Mouse (Mus musculus): Measurements from ENCODE around the gene Gm38392. TPM values are rescaled to one million over a fixed set of nuclear protein-coding genes. Genes with fewer than 3 reads are reported as not detected.

Gm38392 gene
- polyA plus RNA-seq, 1 experiment from 2014 or later = 4.1 TPM

DNA sequence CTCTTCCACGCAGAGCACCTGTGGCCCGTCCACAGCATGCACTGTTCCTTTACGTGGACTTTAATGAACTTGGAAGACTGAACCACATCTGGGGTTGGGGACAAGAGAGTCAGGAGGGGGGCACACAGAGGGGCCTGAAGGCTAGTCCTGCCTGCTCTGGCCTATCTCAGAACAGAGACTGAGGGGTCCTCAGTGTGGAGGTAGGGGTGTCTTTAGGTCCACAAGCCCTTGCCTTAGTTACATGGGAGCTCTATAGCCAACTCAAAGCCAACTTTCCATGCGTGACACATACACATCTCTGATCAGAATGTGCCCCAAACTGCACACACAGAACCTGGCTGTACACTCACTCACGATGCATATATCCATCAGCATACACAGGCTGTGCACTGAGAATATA, 85.4 kb downstream of the Gm38392 start:
- WGBS = 12% methylated on average over 5 of the region's 5 CpGs
- Histone ChIP-seq H3K9ac (no peak overlapping the region), H3K4me3 (no peak overlapping the region), H3K36me3 (no peaks in the 10 kb centered on the region), H3K27me3 (peaks cover 97% of the 10 kb centered on the region), H3K9me3 (no peaks in the 10 kb centered on the region), H3K4me2 (no peak overlapping the region), H3K27ac (no peak overlapping the region), H3K4me1 (peaks cover 11% of the 10 kb centered on the region)
- ATAC-seq (ENCODE audit: insufficient number of reproducible peaks, low FRiP score, low TSS enrichment, low read depth) = no peak

- Histone ChIP-seq H3K36me3 (no peaks in the 10 kb centered on the region), H3K9ac (no peak overlapping the region), H3K27ac (no peak overlapping the region), H3K4me3 (peak overlapping the region; percentile 33), H3K4me1 (peaks cover 11% of the 10 kb centered on the region), H3K9me3 (no peaks in the 10 kb centered on the region), H3K27me3 (peaks cover 97% of the 10 kb centered on the region), H3K4me2 (peak overlapping the region; percentile 47)
- ATAC-seq (ENCODE audit: insufficient number of reproducible peaks, low FRiP score, low TSS enrichment, low read depth) = no peak
- WGBS = under 1% methylated on average over 36 of the region's 37 CpGs
Observed at GRCm38 (mm10) chr3:88200972-88201330, 86.1 kb downstream of the Gm38392 start.

GRCm38 (mm10) chr3:88200161-88200971, 86.6 kb downstream of the Gm38392 start:
- ATAC-seq (ENCODE audit: insufficient number of reproducible peaks, low FRiP score, low TSS enrichment, low read depth) = no peak
- 1% methylated on average over 61 of the region's 61 CpGs for WGBS
- H3K27me3 ChIP-seq = peaks cover 97% of the 10 kb centered on the region
- no peak overlapping the region for H3K27ac ChIP-seq
- peak overlapping the region; percentile 33 for H3K4me3 ChIP-seq
- no peak overlapping the region for H3K9ac ChIP-seq
- peak overlapping the region; percentile 47 for H3K4me2 ChIP-seq
- no peaks in the 10 kb centered on the region for H3K9me3 ChIP-seq
- H3K4me1 ChIP-seq = peaks cover 11% of the 10 kb centered on the region
- H3K36me3 ChIP-seq = no peaks in the 10 kb centered on the region

DNA sequence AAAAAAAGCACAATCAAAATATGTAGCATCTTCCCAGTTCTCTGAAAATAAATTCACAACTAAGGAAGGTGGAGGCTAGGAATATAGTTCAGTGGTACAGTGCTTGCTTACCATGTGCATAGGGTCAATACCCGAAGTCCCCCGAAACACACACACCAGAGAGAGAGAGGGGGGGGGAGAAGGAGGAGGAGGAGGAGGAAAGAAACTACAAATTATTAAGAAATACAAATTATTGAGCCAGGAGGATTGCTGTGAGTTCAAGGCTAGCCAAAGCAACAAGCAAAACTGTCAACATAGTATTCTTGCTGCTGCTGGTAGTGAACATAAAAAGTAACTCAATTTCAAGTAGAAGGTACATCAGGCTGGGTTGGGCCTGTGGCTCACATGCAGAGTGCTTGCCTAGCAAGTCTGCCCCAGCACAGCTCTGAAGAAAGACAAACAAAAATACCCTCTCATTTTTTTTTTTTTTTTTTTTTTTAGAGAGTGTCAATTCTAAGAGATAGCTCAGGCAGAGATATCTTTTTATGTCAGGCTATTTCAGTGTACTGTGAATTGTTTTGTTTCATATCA, 87.4 kb downstream of the Gm38392 start:
- peaks cover 11% of the 10 kb centered on the region for H3K4me1 ChIP-seq
- no peak overlapping the region for H3K4me3 ChIP-seq
- H3K27ac ChIP-seq = no peak overlapping the region
- 35% methylated on average over 2 of the region's 2 CpGs for WGBS
- H3K27me3 ChIP-seq = peaks cover 94% of the 10 kb centered on the region
- no peaks in the 10 kb centered on the region for H3K36me3 ChIP-seq
- H3K4me2 ChIP-seq = no peak overlapping the region
- no peak overlapping the region for H3K9ac ChIP-seq
- H3K9me3 ChIP-seq = no peaks in the 10 kb centered on the region
- ATAC-seq (ENCODE audit: insufficient number of reproducible peaks, low FRiP score, low TSS enrichment, low read depth) = no peak

- 5% methylated on average over 9 of the region's 9 CpGs for WGBS
- no peaks in the 10 kb centered on the region for H3K36me3 ChIP-seq
- H3K4me3 ChIP-seq = no peak overlapping the region
- H3K27me3 ChIP-seq = peaks cover 94% of the 10 kb centered on the region
- no peak overlapping the region for H3K9ac ChIP-seq
- ATAC-seq (ENCODE audit: insufficient number of reproducible peaks, low FRiP score, low TSS enrichment, low read depth) = no peak
- H3K4me2 ChIP-seq = no peak overlapping the region
- no peaks in the 10 kb centered on the region; the same call in 1 of the 2 replicates for H3K9me3 ChIP-seq
- peaks cover 11% of the 10 kb centered on the region for H3K4me1 ChIP-seq
- H3K27ac ChIP-seq = no peak overlapping the region
Observed at GRCm38 (mm10) chr3:88198505-88199020, 88.4 kb downstream of the Gm38392 start.

- no peak overlapping the region for H3K9ac ChIP-seq
- no peaks in the 10 kb centered on the region; the same call in 1 of the 2 replicates for H3K9me3 ChIP-seq
- 12% methylated on average over 10 of the region's 10 CpGs for WGBS
- no peak overlapping the region for H3K4me3 ChIP-seq
- no peaks in the 10 kb centered on the region for H3K36me3 ChIP-seq
- no peak for ATAC-seq (ENCODE audit: insufficient number of reproducible peaks, low FRiP score, low TSS enrichment, low read depth)
- no peak overlapping the region for H3K4me2 ChIP-seq
- peaks cover 94% of the 10 kb centered on the region for H3K27me3 ChIP-seq
- H3K27ac ChIP-seq = no peak overlapping the region
- H3K4me1 ChIP-seq = peaks cover 11% of the 10 kb centered on the region
Observed at GRCm38 (mm10) chr3:88197741-88198504, 89.1 kb downstream of the Gm38392 start.

Small RNA genes lying within 50 kb of the gene (microRNA-seq; reads per million reads assigned to microRNA genes)
- gene Gm25641 = not detected
- not detected for gene Mir3093
- not detected for gene Mir9-1

Other genes starting within 250 kb of the Gm38392 start
- 29.4 and 32.6 TPM in 2 replicates for gene Gpatch4, start 244.1 kb downstream of the Gm38392 start, polyA plus RNA-seq (2015; fragmentation: Nextera tagmentation; extraction: Ambion mirVana)
- 184 and 193 TPM in 2 replicates for gene Naxe, start 228.7 kb downstream of the Gm38392 start, polyA plus RNA-seq (2015; fragmentation: Nextera tagmentation; extraction: Ambion mirVana)
- not detected in 2 replicates for gene Ttc24, start 208.9 kb downstream of the Gm38392 start, polyA plus RNA-seq (2015; fragmentation: Nextera tagmentation; extraction: Ambion mirVana)
- 17.6 and 17.8 TPM in 2 replicates for gene Iqgap3, start 205.2 kb downstream of the Gm38392 start, polyA plus RNA-seq (2015; fragmentation: Nextera tagmentation; extraction: Ambion mirVana)
- gene Mef2d, start 144.8 kb downstream of the Gm38392 start, polyA plus RNA-seq (2015; fragmentation: Nextera tagmentation; extraction: Ambion mirVana) = 23.3 and 29.8 TPM in 2 replicates
- 24.1 and 25.6 TPM in 2 replicates for gene Rhbg, start 32.5 kb downstream of the Gm38392 start, polyA plus RNA-seq (2015; fragmentation: Nextera tagmentation; extraction: Ambion mirVana)
- gene Tsacc, start 9.8 kb upstream of the Gm38392 start, polyA plus RNA-seq (2015; fragmentation: Nextera tagmentation; extraction: Ambion mirVana) = 9.9 and 12.0 TPM in 2 replicates
- 440 and 451 TPM in 2 replicates for gene Cct3, start 9.9 kb upstream of the Gm38392 start, polyA plus RNA-seq (2015; fragmentation: Nextera tagmentation; extraction: Ambion mirVana)
- gene Glmp, start 37.8 kb upstream of the Gm38392 start, polyA plus RNA-seq (2015; fragmentation: Nextera tagmentation; extraction: Ambion mirVana) = 198 and 199 TPM in 2 replicates
- gene Tmem79, start 48.9 kb upstream of the Gm38392 start, polyA plus RNA-seq (2015; fragmentation: Nextera tagmentation; extraction: Ambion mirVana) = 36.0 and 37.2 TPM in 2 replicates
- 42.7 and 42.9 TPM in 2 replicates for gene Smg5, start 49.0 kb upstream of the Gm38392 start, polyA plus RNA-seq (2015; fragmentation: Nextera tagmentation; extraction: Ambion mirVana)
- 16.4 and 16.9 TPM in 2 replicates for gene Paqr6, start 77.4 kb upstream of the Gm38392 start, polyA plus RNA-seq (2015; fragmentation: Nextera tagmentation; extraction: Ambion mirVana)
- gene Bglap3, start 85.5 kb upstream of the Gm38392 start, polyA plus RNA-seq (2015; fragmentation: Nextera tagmentation; extraction: Ambion mirVana) = 34.8 and 39.9 TPM in 2 replicates
- 1.5 and 2.4 TPM in 2 replicates for gene Bglap2, start 91.5 kb upstream of the Gm38392 start, polyA plus RNA-seq (2015; fragmentation: Nextera tagmentation; extraction: Ambion mirVana)
- gene Bglap, start 97.3 kb upstream of the Gm38392 start, polyA plus RNA-seq (2015; fragmentation: Nextera tagmentation; extraction: Ambion mirVana) = 0.88 and 1.7 TPM in 2 replicates
- gene Pmf1, start 123.1 kb upstream of the Gm38392 start, polyA plus RNA-seq (2015; fragmentation: Nextera tagmentation; extraction: Ambion mirVana) = 94.9 and 106 TPM in 2 replicates
- 16.5 and 17.1 TPM in 2 replicates for gene Slc25a44, start 137.9 kb upstream of the Gm38392 start, polyA plus RNA-seq (2015; fragmentation: Nextera tagmentation; extraction: Ambion mirVana)
- gene Sema4a, start 174.0 kb upstream of the Gm38392 start, polyA plus RNA-seq (2015; fragmentation: Nextera tagmentation; extraction: Ambion mirVana) = 23.1 and 24.5 TPM in 2 replicates
- gene Lmna, start 222.7 kb upstream of the Gm38392 start, polyA plus RNA-seq (2015; fragmentation: Nextera tagmentation; extraction: Ambion mirVana) = 635 and 751 TPM in 2 replicates
- 17.6 and 21.0 TPM in 2 replicates for gene Mex3a, start 245.2 kb upstream of the Gm38392 start, polyA plus RNA-seq (2015; fragmentation: Nextera tagmentation; extraction: Ambion mirVana)

Measured in limb, embryonic 15.5 days (tissue).